Mouse (Mus musculus) hindbrain, embryonic 12.5 days (tissue): ENCODE results near the gene Igf1r. TPM values are rescaled to one million over a fixed set of nuclear protein-coding genes. Genes with fewer than 3 reads are reported as not detected.

Experiments used
- ATAC-seq: fragments of 200-750 bp; cut with Nextera tagmentation; 2 replicates; pipeline ENCODE4 v1.8.0; 2017; ENCODE audit warnings: moderate TSS enrichment; ENCODE audit not compliant: low FRiP score
- H3K27ac ChIP-seq: fragments of 300-500 bp; sonication (generic); 2 replicates; pipeline ENCODE4 v1.5.1; 2016; ENCODE audit warnings: mild to moderate bottlenecking
- H3K27me3 ChIP-seq: fragments of 300-500 bp; sonication (generic); 2 replicates; pipeline ENCODE4 v1.6.1; 2016; ENCODE audit warnings: mild to moderate bottlenecking
- H3K36me3 ChIP-seq: fragments of 300-500 bp; sonication (generic); 2 replicates; pipeline ENCODE4 v1.6.1; 2016; ENCODE audit warnings: mild to moderate bottlenecking
- H3K4me1 ChIP-seq: fragments of 300-500 bp; sonication (generic); 2 replicates; pipeline ENCODE4 v1.6.1; 2016
- H3K4me2 ChIP-seq: fragments of 300-500 bp; sonication (generic); replicated peaks from 2 replicates; pipeline ENCODE4 v1.6.1; 2016; ENCODE audit warnings: mild to moderate bottlenecking
- H3K4me3 ChIP-seq: fragments of 300-500 bp; sonication (generic); 2 replicates; pipeline ENCODE4 v1.5.1; 2016; ENCODE audit warnings: mild to moderate bottlenecking
- H3K9ac ChIP-seq: fragments of 300-500 bp; sonication (generic); 2 replicates; pipeline ENCODE4 v1.6.1; 2016; ENCODE audit warnings: mild to moderate bottlenecking, moderate library complexity
- H3K9me3 ChIP-seq: fragments of 300-500 bp; sonication (generic); replicated peaks from 2 replicates; pipeline ENCODE4 v1.6.1; 2016; ENCODE audit warnings: mild to moderate bottlenecking
- WGBS: fragments of 180-500 bp; shearing (Covaris S2); methylation state at CpG from one replicate; pipeline ENCODE4 v1.1.7; 2016; 5-methylcytosine and 5-hydroxymethylcytosine counted together
- polyA plus RNA-seq: library from polyadenylated mRNA; unstranded; fragments of >200 nt; fragmentation: Nextera tagmentation; extraction: Ambion mirVana; gene quantifications from 2 replicates; pipeline ENCODE4 v1.2.1, GENCODE M21; 2016

The Igf1r gene
- polyA plus RNA-seq, 1 experiment from 2014 or later: 42.3 TPM

GRCm38 (mm10) chr7:68093817-68094216 is 141.2 kb downstream of the Igf1r start:
- peaks cover 22% of the 10 kb centered on the region for H3K4me1 ChIP-seq
- no peak for ATAC-seq
- WGBS: 71% methylated on average over 9 of the region's 9 CpGs
- no peak overlapping the region for H3K4me3 ChIP-seq
- H3K27me3 ChIP-seq: no peaks in the 10 kb centered on the region
- no peak overlapping the region for H3K9ac ChIP-seq
- H3K9me3 ChIP-seq: no peaks in the 10 kb centered on the region
- 0 out of 2 replicates have a peak overlapping the region, but pooled peaks have one; percentile 13 for H3K27ac ChIP-seq
- no peaks in the 10 kb centered on the region for H3K36me3 ChIP-seq
- H3K4me2 ChIP-seq: no peak overlapping the region

DNA sequence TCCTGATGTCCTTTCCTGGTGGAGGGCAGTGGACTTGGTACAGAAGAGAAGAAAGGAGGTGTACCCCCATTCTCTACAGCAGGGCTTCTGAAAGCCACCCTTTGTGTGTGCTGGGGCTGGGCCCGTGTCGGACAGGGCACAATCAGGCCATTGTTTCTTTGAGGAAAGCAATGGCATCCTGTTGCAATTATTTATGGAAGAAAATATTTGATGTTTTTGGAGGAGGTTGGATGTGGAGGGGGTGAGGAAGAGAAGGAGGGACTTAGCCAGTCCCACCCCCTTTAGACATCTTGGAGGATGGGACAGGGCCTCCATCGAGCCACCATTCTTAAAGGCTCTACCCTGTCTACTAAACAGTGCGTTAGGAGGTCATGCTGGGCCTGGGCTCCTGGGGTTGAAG is 142.9 kb downstream of the Igf1r start:
- WGBS: 47% methylated on average over 4 of the region's 4 CpGs
- H3K27ac ChIP-seq: no peak overlapping the region
- H3K27me3 ChIP-seq: no peaks in the 10 kb centered on the region
- no peak overlapping the region for H3K4me2 ChIP-seq
- no peaks in the 10 kb centered on the region for H3K9me3 ChIP-seq
- no peaks in the 10 kb centered on the region for H3K36me3 ChIP-seq
- H3K9ac ChIP-seq: no peak overlapping the region
- no peak overlapping the region for H3K4me3 ChIP-seq
- ATAC-seq: no peak
- H3K4me1 ChIP-seq: peaks cover 22% of the 10 kb centered on the region

DNA sequence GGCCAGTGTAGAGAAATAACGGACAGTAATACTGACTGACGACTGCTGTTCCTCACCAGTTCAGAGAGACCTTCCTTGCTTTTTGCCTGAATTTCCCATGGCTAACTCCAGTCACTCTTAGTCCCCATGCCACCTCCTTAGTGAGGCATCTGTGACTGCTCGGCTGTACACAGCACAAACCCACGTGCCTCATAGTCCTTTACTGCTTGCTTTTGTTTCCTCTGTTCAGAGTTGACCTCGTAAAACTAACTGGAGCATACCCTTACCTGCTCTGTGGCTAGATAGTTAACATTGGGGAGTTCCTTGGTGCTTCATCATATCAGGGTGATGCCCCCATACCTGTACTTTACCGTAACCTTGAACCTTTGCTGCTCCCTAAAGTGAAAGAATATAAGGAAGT is 143.8 kb downstream of the Igf1r start:
- no peaks in the 10 kb centered on the region for H3K9me3 ChIP-seq
- 89% methylated on average over 6 of the region's 6 CpGs for WGBS
- ATAC-seq: no peak

GRCm38 (mm10) chr7:68097081-68097836 is 144.6 kb downstream of the Igf1r start:
- peaks cover 22% of the 10 kb centered on the region for H3K4me1 ChIP-seq
- H3K27me3 ChIP-seq: no peaks in the 10 kb centered on the region
- H3K4me2 ChIP-seq: no peak overlapping the region
- H3K4me3 ChIP-seq: no peak overlapping the region
- no peaks in the 10 kb centered on the region for H3K36me3 ChIP-seq
- ATAC-seq: no peak
- no peak overlapping the region for H3K27ac ChIP-seq
- WGBS: 94% methylated on average over 7 of the region's 7 CpGs
- H3K9ac ChIP-seq: no peak overlapping the region
- H3K9me3 ChIP-seq: no peaks in the 10 kb centered on the region

More for the DNA sequence above, 143.8 kb downstream of the Igf1r start:
- Histone ChIP-seq H3K9ac (no peak overlapping the region), H3K27me3 (no peaks in the 10 kb centered on the region), H3K27ac (no peak overlapping the region), H3K4me3 (no peak overlapping the region), H3K4me1 (peaks cover 22% of the 10 kb centered on the region), H3K36me3 (no peaks in the 10 kb centered on the region), H3K4me2 (no peak overlapping the region)

GRCm38 (mm10) chr7:68098098-68098497 is 145.5 kb downstream of the Igf1r start:
- Histone ChIP-seq H3K4me2 (no peak overlapping the region), H3K27me3 (no peaks in the 10 kb centered on the region), H3K9ac (no peak overlapping the region), H3K9me3 (no peaks in the 10 kb centered on the region), H3K27ac (no peak overlapping the region), H3K4me3 (no peak overlapping the region), H3K4me1 (peaks cover 31% of the 10 kb centered on the region), H3K36me3 (no peaks in the 10 kb centered on the region)
- 95% methylated on average over 6 of the region's 6 CpGs for WGBS
- no peak for ATAC-seq

- Histone ChIP-seq H3K27ac (no peak overlapping the region), H3K27me3 (no peaks in the 10 kb centered on the region), H3K4me2 (no peak overlapping the region), H3K9ac (no peak overlapping the region), H3K36me3 (no peaks in the 10 kb centered on the region), H3K4me1 (peaks cover 27% of the 10 kb centered on the region), H3K4me3 (no peak overlapping the region), H3K9me3 (no peaks in the 10 kb centered on the region)
- WGBS: 79% methylated on average over 10 of the region's 10 CpGs
- ATAC-seq: no peak
These were observed 147.8 kb downstream of the Igf1r start for GRCm38 (mm10) chr7:68100388-68100787.

DNA sequence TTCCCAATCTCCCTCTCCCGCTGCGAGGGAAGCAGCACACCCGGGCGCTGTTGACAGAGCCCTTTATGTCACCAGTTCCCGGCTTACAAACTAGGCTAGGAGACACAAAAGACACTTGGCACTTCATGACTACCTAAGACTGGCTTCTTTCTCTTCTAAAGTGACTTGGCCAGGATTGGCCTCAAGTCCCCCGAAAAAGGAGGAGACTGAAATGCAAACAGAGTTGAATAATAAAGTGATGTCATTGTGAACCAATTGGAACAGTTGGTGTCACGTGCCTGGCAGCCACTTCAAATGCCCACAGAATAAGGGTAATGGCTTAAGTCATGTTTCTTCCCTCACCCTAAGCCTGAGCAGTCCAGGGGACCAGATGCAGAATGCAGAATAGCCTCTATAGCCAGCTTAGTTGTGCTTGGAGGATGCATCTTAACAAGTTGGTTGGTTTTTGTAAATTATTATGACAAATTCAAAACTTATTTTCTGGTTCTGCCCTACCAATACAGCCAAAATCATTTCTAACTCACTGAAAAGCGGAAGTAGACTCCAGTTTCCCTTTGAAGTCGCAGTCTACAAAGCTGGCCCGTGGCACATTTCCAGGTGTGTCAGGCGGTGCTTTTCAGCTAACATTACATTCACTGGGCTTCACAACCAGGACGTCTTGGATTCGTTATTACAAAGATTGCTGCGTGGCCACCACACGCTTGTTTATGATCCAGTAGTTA is 150.0 kb downstream of the Igf1r start:
- Histone ChIP-seq H3K4me1 (peaks cover 17% of the 10 kb centered on the region), H3K27me3 (no peaks in the 10 kb centered on the region), H3K27ac (no peak overlapping the region), H3K9me3 (no peaks in the 10 kb centered on the region), H3K4me3 (no peak overlapping the region), H3K4me2 (no peak overlapping the region), H3K9ac (no peak overlapping the region), H3K36me3 (no peaks in the 10 kb centered on the region)
- ATAC-seq: no peak
- 73% methylated on average over 15 of the region's 15 CpGs for WGBS

DNA sequence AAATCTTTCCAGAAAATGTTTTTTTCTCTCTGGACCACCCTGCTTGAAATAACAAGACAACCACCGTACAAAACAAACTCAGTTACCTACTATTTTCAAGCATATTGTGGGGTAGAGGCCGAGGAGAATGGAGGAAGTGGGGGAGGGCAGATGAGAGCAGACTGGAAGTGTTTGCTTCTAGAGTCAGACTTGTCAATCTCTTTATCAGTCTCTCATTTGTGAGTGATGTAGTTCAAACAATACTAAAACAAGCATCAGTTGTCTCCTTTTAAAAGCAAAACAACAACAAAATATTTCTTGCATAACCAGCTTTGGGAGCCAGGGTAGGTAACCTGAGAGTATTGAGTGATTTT is 150.5 kb downstream of the Igf1r start:
- Histone ChIP-seq H3K27me3 (no peaks in the 10 kb centered on the region), H3K4me1 (peaks cover 17% of the 10 kb centered on the region), H3K4me2 (no peak overlapping the region), H3K36me3 (no peaks in the 10 kb centered on the region), H3K9ac (no peak overlapping the region), H3K4me3 (no peak overlapping the region), H3K9me3 (no peaks in the 10 kb centered on the region), H3K27ac (no peak overlapping the region)
- no peak for ATAC-seq
- WGBS: 45% methylated on average over 2 of the region's 2 CpGs

GRCm38 (mm10) chr7:68111532-68111931 is 158.9 kb downstream of the Igf1r start:
- H3K9me3 ChIP-seq: no peaks in the 10 kb centered on the region
- peaks cover 21% of the 10 kb centered on the region; the same call in 1 of the 2 replicates for H3K4me1 ChIP-seq
- no peak overlapping the region for H3K27ac ChIP-seq
- H3K36me3 ChIP-seq: no peaks in the 10 kb centered on the region
- no peaks in the 10 kb centered on the region for H3K27me3 ChIP-seq
- WGBS: 91% methylated on average over 4 of the region's 4 CpGs
- no peak overlapping the region for H3K4me3 ChIP-seq
- no peak for ATAC-seq
- H3K9ac ChIP-seq: no peak overlapping the region
- H3K4me2 ChIP-seq: no peak overlapping the region

- H3K4me3 ChIP-seq: no peak overlapping the region
- ATAC-seq: no peak
- no peaks in the 10 kb centered on the region for H3K9me3 ChIP-seq
- 89% methylated on average over 8 of the region's 8 CpGs for WGBS
- H3K27me3 ChIP-seq: no peaks in the 10 kb centered on the region
- no peak overlapping the region for H3K9ac ChIP-seq
- no peak overlapping the region for H3K4me2 ChIP-seq
- H3K4me1 ChIP-seq: peaks cover 29% of the 10 kb centered on the region
- peaks cover 4% of the 10 kb centered on the region; the same call in 1 of the 2 replicates for H3K36me3 ChIP-seq
- no peak overlapping the region for H3K27ac ChIP-seq
These were observed 160.0 kb downstream of the Igf1r start for GRCm38 (mm10) chr7:68112582-68112981.

DNA sequence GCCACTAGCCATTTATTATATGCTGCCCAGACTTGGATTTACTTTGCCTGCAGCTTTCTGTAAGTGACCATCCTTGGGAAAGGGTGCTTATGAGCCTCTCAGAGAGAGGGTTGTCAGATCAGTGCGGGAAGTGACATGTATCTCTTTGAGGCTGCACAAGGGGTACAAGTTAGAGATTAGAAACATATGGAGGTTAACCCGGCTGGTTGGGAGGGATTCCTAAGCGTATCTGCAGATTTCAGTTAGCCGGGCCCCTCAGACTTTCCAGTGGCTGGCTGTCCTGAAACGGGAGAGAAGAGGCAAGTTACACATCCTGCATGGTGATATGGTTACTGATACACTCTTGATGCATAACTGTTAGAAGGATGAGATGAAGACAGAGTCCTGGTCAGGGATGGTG is 161.7 kb downstream of the Igf1r start:
- no peak overlapping the region for H3K4me2 ChIP-seq
- H3K4me3 ChIP-seq: no peak overlapping the region
- WGBS: 71% methylated on average over 5 of the region's 5 CpGs
- H3K9ac ChIP-seq: no peak overlapping the region
- H3K27ac ChIP-seq: no peak overlapping the region
- H3K4me1 ChIP-seq: peaks cover 34% of the 10 kb centered on the region
- no peaks in the 10 kb centered on the region for H3K9me3 ChIP-seq
- no peaks in the 10 kb centered on the region for H3K27me3 ChIP-seq
- ATAC-seq: no peak
- peaks cover 4% of the 10 kb centered on the region; the same call in 1 of the 2 replicates for H3K36me3 ChIP-seq

GRCm38 (mm10) chr7:68114983-68115715 is 162.5 kb downstream of the Igf1r start:
- Histone ChIP-seq H3K9me3 (no peaks in the 10 kb centered on the region), H3K4me2 (no peak overlapping the region), H3K27ac (no peak overlapping the region), H3K4me1 (peaks cover 32% of the 10 kb centered on the region), H3K4me3 (no peak overlapping the region), H3K9ac (no peak overlapping the region), H3K27me3 (no peaks in the 10 kb centered on the region), H3K36me3 (peaks cover 4% of the 10 kb centered on the region; the same call in 1 of the 2 replicates)
- ATAC-seq: no peak
- 76% methylated on average over 21 of the region's 21 CpGs for WGBS
